Comparison of ENCODE assay signal across 22 mouse cellular contexts in the genomic region with DNA sequence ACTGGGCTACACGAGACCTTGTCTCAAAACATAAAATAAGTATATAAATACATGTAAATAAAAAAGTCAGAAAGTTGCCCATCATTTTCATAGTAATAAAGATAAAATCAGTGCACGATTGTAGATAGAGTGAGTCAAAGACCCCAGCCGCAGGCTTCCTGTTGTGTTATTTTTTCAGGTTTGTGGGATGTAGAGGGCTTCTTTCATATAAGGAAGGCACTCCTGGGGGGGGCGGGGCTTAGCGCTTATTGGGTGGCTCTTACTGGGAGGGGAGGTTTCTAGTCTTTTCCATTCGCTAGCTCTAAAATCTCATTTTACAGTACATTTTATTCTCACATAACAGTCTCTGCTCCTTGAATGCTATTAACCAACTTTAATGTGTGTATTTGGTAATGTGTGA.
DNase-seq lines count a peak whose midpoint lies in the region; ATAC-seq and TF ChIP-seq lines count a peak whose summit lies in the region.
"Had no signal": no experiment of that assay in that cellular context is flagged by ENCODE, and none has a peak within 500 bp of the region (broad histone marks: within the 10 kb centered on the region; RNA-seq: fewer than 3 reads in every experiment).

No protein-coding gene starts in this region.

- no peak for DNase-seq in limb, embryonic 14.5 days (ENCODE audit: low spot score)
- no peak for DNase-seq in limb, embryonic 10.5 days (ENCODE audit: low spot score)
- DNase-seq in CD4-positive, CD25-positive, alpha-beta regulatory T cell, adult 2 months (ENCODE audit: low read depth, low spot score), result peak; percentile 80
- DNase-seq in thymus, postnatal 14 days, result peak; percentile 81
- no peak for DNase-seq in lung, postnatal 0 days (ENCODE audit: low spot score)
- DNase-seq in hindbrain, embryonic 14.5 days (ENCODE audit: low spot score), result no peak
- DNase-seq in adrenal gland, adult 18-20 months (ENCODE audit: low spot score in 2 of 2), result no peak
- DNase-seq: cerebellum, adult 11-12 months; gastrocnemius, adult 2 months; kidney, postnatal 25 days; liver, embryonic 13.5 days; lung, adult 2 months; midbrain, embryonic 14.5 days; retina, postnatal 1 day; right cerebral cortex, postnatal 25 days had no signal

- no peak for TF ChIP-seq CTCF in lung, postnatal 0 days (IDR thresholded peaks at IDR 0.05)

- ATAC-seq in limb, embryonic 14.5 days (ENCODE audit: low FRiP score, low read depth), result 0 out of 2 replicates have a peak, but pooled peaks have one; percentile 6
- ATAC-seq in inflammation-experienced regulatory T-cells, adult 6 months, result peak; percentile 60
- ATAC-seq in lung, postnatal 0 days, result no peak
- ATAC-seq in hindbrain, embryonic 14.5 days (ENCODE audit: low FRiP score), result no peak
- ATAC-seq: forebrain, embryonic 13.5 days; intestine, postnatal 0 days had no signal

- H3K4me3 ChIP-seq in limb, embryonic 14.5 days (replicated peaks; ENCODE audit: low read length), result no peak overlapping the region
- no peak overlapping the region for H3K4me3 ChIP-seq in limb, embryonic 10.5 days
- no peak overlapping the region for H3K4me3 ChIP-seq in lung, postnatal 0 days (ENCODE audit: low read depth, low read length)
- H3K4me3 ChIP-seq in hindbrain, embryonic 14.5 days (replicated peaks; ENCODE audit: low read length), result no peak overlapping the region
- H3K4me3 ChIP-seq: embryonic facial prominence, embryonic 10.5 days; forebrain, embryonic 13.5 days; gastrocnemius, adult 2 months; heart, embryonic 10.5 days; limb, embryonic 13.5 days; liver, embryonic 13.5 days; neural tube, embryonic 13.5 days had no signal

- no peaks in the 10 kb centered on the region for H3K27me3 ChIP-seq in limb, embryonic 14.5 days (ENCODE audit: control insufficient read depth, insufficient read depth, low read length)
- no peaks in the 10 kb centered on the region for H3K27me3 ChIP-seq in limb, embryonic 10.5 days (ENCODE audit: low read depth, poor library complexity, severe bottlenecking)
- H3K27me3 ChIP-seq in lung, postnatal 0 days (replicated peaks; ENCODE audit: insufficient read depth, low read length), result no peaks in the 10 kb centered on the region
- no peaks in the 10 kb centered on the region for H3K27me3 ChIP-seq in hindbrain, embryonic 14.5 days (ENCODE audit: control insufficient read depth, insufficient read depth, low read length)
- H3K27me3 ChIP-seq: forebrain, embryonic 13.5 days; liver, embryonic 13.5 days; neural tube, embryonic 13.5 days had no signal

- H3K27ac ChIP-seq in limb, embryonic 14.5 days (replicated peaks; ENCODE audit: low read depth, low read length), result no peak overlapping the region
- H3K27ac ChIP-seq in limb, embryonic 10.5 days, result no peak overlapping the region
- H3K27ac ChIP-seq in lung, postnatal 0 days (ENCODE audit: low read length), result no peak overlapping the region
- no peak overlapping the region for H3K27ac ChIP-seq in hindbrain, embryonic 14.5 days
- H3K27ac ChIP-seq: embryonic facial prominence, embryonic 10.5 days; forebrain, embryonic 13.5 days; gastrocnemius, adult 2 months; heart, embryonic 10.5 days; limb, embryonic 13.5 days; liver, embryonic 13.5 days; neural tube, embryonic 13.5 days had no signal

- WGBS in limb, embryonic 14.5 days, result 77% methylated on average over 6 of the region's 6 CpGs
- 93% methylated on average over 6 of the region's 6 CpGs for WGBS in limb, embryonic 10.5 days
- WGBS in lung, postnatal 0 days, result 81% methylated on average over 6 of the region's 6 CpGs
- 92% methylated on average over 6 of the region's 6 CpGs for WGBS in hindbrain, embryonic 14.5 days

- no peaks in the 10 kb centered on the region for H3K4me1 ChIP-seq in limb, embryonic 14.5 days (ENCODE audit: control insufficient read depth, insufficient read depth, low read length)
- no peaks in the 10 kb centered on the region for H3K4me1 ChIP-seq in limb, embryonic 10.5 days
- no peaks in the 10 kb centered on the region for H3K4me1 ChIP-seq in lung, postnatal 0 days (ENCODE audit: insufficient read depth, low read depth, low read length)
- no peaks in the 10 kb centered on the region for H3K4me1 ChIP-seq in hindbrain, embryonic 14.5 days (replicated peaks; ENCODE audit: control insufficient read depth, insufficient read depth, low read length)
- H3K4me1 ChIP-seq: embryonic facial prominence, embryonic 10.5 days; forebrain, embryonic 13.5 days; heart, embryonic 10.5 days; limb, embryonic 13.5 days; liver, embryonic 13.5 days had no signal

- TF ChIP-seq EP300 in lung, postnatal 0 days (IDR thresholded peaks at IDR 0.05), result no peak

- TF ChIP-seq POLR2A in limb, embryonic 14.5 days (IDR thresholded peaks at IDR 0.05; ENCODE audit: borderline replicate concordance, extremely low read depth, insufficient read depth, insufficient read length), result no peak

- H3K36me3 ChIP-seq in limb, embryonic 14.5 days (ENCODE audit: control insufficient read depth, insufficient read depth, low read length), result no peaks in the 10 kb centered on the region
- H3K36me3 ChIP-seq in limb, embryonic 10.5 days, result no peaks in the 10 kb centered on the region
- H3K36me3 ChIP-seq in lung, postnatal 0 days (ENCODE audit: insufficient read depth, low read length), result no peaks in the 10 kb centered on the region
- no peaks in the 10 kb centered on the region for H3K36me3 ChIP-seq in hindbrain, embryonic 14.5 days (replicated peaks; ENCODE audit: control insufficient read depth, insufficient read depth)
- H3K36me3 ChIP-seq: embryonic facial prominence, embryonic 10.5 days; heart, embryonic 10.5 days; limb, embryonic 13.5 days; liver, embryonic 13.5 days; neural tube, embryonic 13.5 days had no signal

- H3K4me2 ChIP-seq in limb, embryonic 14.5 days (replicated peaks; ENCODE audit: low read depth, low read length, severe bottlenecking), result no peak overlapping the region
- H3K4me2 ChIP-seq in lung, postnatal 0 days (replicated peaks; ENCODE audit: low read depth, low read length), result no peak overlapping the region
- no peak overlapping the region for H3K4me2 ChIP-seq in hindbrain, embryonic 14.5 days (replicated peaks)
- H3K4me2 ChIP-seq: forebrain, embryonic 13.5 days; limb, embryonic 13.5 days; liver, embryonic 13.5 days; neural tube, embryonic 13.5 days had no signal

- H3K9me3 ChIP-seq in limb, embryonic 14.5 days (ENCODE audit: control insufficient read depth, low read length), result no peaks in the 10 kb centered on the region
- no peaks in the 10 kb centered on the region for H3K9me3 ChIP-seq in limb, embryonic 10.5 days (replicated peaks)
- no peaks in the 10 kb centered on the region for H3K9me3 ChIP-seq in lung, postnatal 0 days (ENCODE audit: low read length)
- H3K9me3 ChIP-seq in hindbrain, embryonic 14.5 days (ENCODE audit: control insufficient read depth, low read length), result no peaks in the 10 kb centered on the region
- H3K9me3 ChIP-seq: embryonic facial prominence, embryonic 10.5 days; forebrain, embryonic 13.5 days; heart, embryonic 10.5 days; limb, embryonic 13.5 days; liver, embryonic 13.5 days; neural tube, embryonic 13.5 days had no signal

- no peak overlapping the region for H3K9ac ChIP-seq in limb, embryonic 14.5 days (ENCODE audit: low read depth, low read length, severe bottlenecking)
- no peak overlapping the region for H3K9ac ChIP-seq in lung, postnatal 0 days (replicated peaks; ENCODE audit: low read depth)
- no peak overlapping the region for H3K9ac ChIP-seq in hindbrain, embryonic 14.5 days
- H3K9ac ChIP-seq: forebrain, embryonic 13.5 days; limb, embryonic 13.5 days; liver, embryonic 13.5 days; neural tube, embryonic 13.5 days had no signal

Comparison
In these comparisons a context has a peak if more than half of its experiments do, and no peak if none do; other contexts are left out.
1. ATAC-seq: peak in limb, embryonic 14.5 days (single experiment) and inflammation-experienced regulatory T-cells, adult 6 months (single experiment); none in lung, postnatal 0 days (single experiment) and hindbrain, embryonic 14.5 days (single experiment).
2. DNase-seq: peak in CD4-positive, CD25-positive, alpha-beta regulatory T cell, adult 2 months (single experiment) and thymus, postnatal 14 days (single experiment); none in limb, embryonic 14.5 days (single experiment), limb, embryonic 10.5 days (single experiment), lung, postnatal 0 days (single experiment), hindbrain, embryonic 14.5 days (single experiment) and adrenal gland, adult 18-20 months (0 of 2).